Mouse (Mus musculus) gastrocnemius, postnatal 10 days (tissue): ENCODE measurements around the gene Isyna1. TPM values are rescaled to one million over a fixed set of nuclear protein-coding genes. Genes with fewer than 3 reads are reported as not detected.

ENCODE experiments used
- DNase-seq: peaks from one replicate; pipeline ENCODE4 v3.0.0; 2021; ENCODE audit warnings: mixed read lengths
- total RNA-seq, 2 experiments: library from RNA; stranded (reverse); gene quantifications; 2 replicates each; pipeline ENCODE4 v1.2.3; 2021

Isyna1 gene
- total RNA-seq, 2 experiments from 2014 or later, result 30.0 to 31.6 TPM

- DNase-seq, result no peak
Observed at GRCm38 (mm10) chr8:70602139-70602811, 8.1 kb downstream of the Isyna1 start.

- no peak for DNase-seq
Observed at GRCm38 (mm10) chr8:70604558-70604957, 10.4 kb downstream of the Isyna1 start.

GRCm38 (mm10) chr8:70605871-70606779, 12.0 kb downstream of the Isyna1 start:
- no peak for DNase-seq

- no peak for DNase-seq
Observed at GRCm38 (mm10) chr8:70606780-70607602, 12.8 kb downstream of the Isyna1 start.

- DNase-seq, result no peak
Observed at GRCm38 (mm10) chr8:70607603-70607897, 13.4 kb downstream of the Isyna1 start.

GRCm38 (mm10) chr8:70607898-70608748, 13.9 kb downstream of the Isyna1 start:
- DNase-seq, result no peak

- no peak for DNase-seq
Observed at GRCm38 (mm10) chr8:70608749-70609367, 14.7 kb downstream of the Isyna1 start, which contains the start of gene Ssbp4. Ssbp4 (minus strand) TSS chr8:70608872.

- DNase-seq, result peak; percentile 88
Observed at GRCm38 (mm10) chr8:70609368-70609848, 15.2 kb downstream of the Isyna1 start.

- DNase-seq, result peak; percentile 87
Observed at GRCm38 (mm10) chr8:70609849-70610795, 15.9 kb downstream of the Isyna1 start.

GRCm38 (mm10) chr8:70610796-70611771, 16.9 kb downstream of the Isyna1 start:
- peak; percentile 94 for DNase-seq

GRCm38 (mm10) chr8:70611849-70612248, 17.7 kb downstream of the Isyna1 start:
- peak; percentile 87 for DNase-seq

GRCm38 (mm10) chr8:70613763-70614162, 19.6 kb downstream of the Isyna1 start:
- no peak for DNase-seq

GRCm38 (mm10) chr8:70614469-70614868, 20.3 kb downstream of the Isyna1 start:
- no peak for DNase-seq

- no peak for DNase-seq
Observed at GRCm38 (mm10) chr8:70615281-70615680, 21.1 kb downstream of the Isyna1 start.

GRCm38 (mm10) chr8:70615894-70616293, 21.7 kb downstream of the Isyna1 start, which contains the start of gene Lrrc25:
Lrrc25 (plus strand) TSS chr8:70616155.
- DNase-seq, result no peak

GRCm38 (mm10) chr8:70616645-70617044, 22.5 kb downstream of the Isyna1 start:
- no peak for DNase-seq

GRCm38 (mm10) chr8:70617985-70618384, 23.8 kb downstream of the Isyna1 start:
- no peak for DNase-seq

GRCm38 (mm10) chr8:70618888-70619334, 24.7 kb downstream of the Isyna1 start:
- DNase-seq, result no peak
